Mouse (Mus musculus) left cerebral cortex, postnatal 10 days (tissue): ENCODE measurements around the gene Rps5. TPM values are rescaled to one million over a fixed set of nuclear protein-coding genes. Genes with fewer than 3 reads are reported as not detected.
"Not testable (repeated sequence)": the region's sequence is repeated elsewhere in the genome, so short reads cannot be mapped to it uniquely, and the experiment has no call there.

Experiments used
- DNase-seq, 2 experiments: peaks; one replicate each; pipeline ENCODE4 v3.0.0; 2021 to 2022; ENCODE audit warnings: low spot score in 2 of 2, mixed read lengths in 1 of 2; ENCODE audit errors: extremely low spot score in 1 of 2
- intact Hi-C: fragments of 180-260 bp; cut with DNase I; formaldehyde crosslinking; loops from one replicate; pipeline ENCODE4 v1.15.1; 2025
- total RNA-seq, 2 experiments: library from RNA; stranded (reverse); gene quantifications; 2 replicates each; pipeline ENCODE4 v1.2.3; 2021

The Rps5 gene
- total RNA-seq, 2 experiments from 2014 or later: 507 to 513 TPM

GRCm38 (mm10) chr7:12922729-12923128, 639 bp downstream of the Rps5 start:
- DNase-seq: no peak
- intact Hi-C loops: no loop called here

- DNase-seq: no peak
- intact Hi-C loops: no loop called here
These were observed 4.2 kb downstream of the Rps5 start for GRCm38 (mm10) chr7:12926316-12926715.

GRCm38 (mm10) chr7:12927191-12927680, 5.1 kb downstream of the Rps5 start, which contains the start of gene Rnf225:
TSS of gene Rnf225 (plus strand) at chr7:12927416.
- DNase-seq: peak in 1 of 2 experiments; percentile 57
- intact Hi-C loops: no loop called here

- intact Hi-C loops: no loop called here
These were observed 5.9 kb downstream of the Rps5 start for GRCm38 (mm10) chr7:12927693-12928589.

GRCm38 (mm10) chr7:12933615-12934140, 11.6 kb downstream of the Rps5 start:
- no peak for DNase-seq
- intact Hi-C loops: no loop called here

More at GRCm38 (mm10) chr7:12927693-12928589, 5.9 kb downstream of the Rps5 start:
- peak in 1 of 2 experiments; percentile 79 for DNase-seq

GRCm38 (mm10) chr7:12934808-12935207, 12.7 kb downstream of the Rps5 start:
- DNase-seq: no peak
- intact Hi-C loops: no loop called here

- DNase-seq, intact Hi-C loops: not testable (repeated sequence)
These were observed 15.2 kb downstream of the Rps5 start for GRCm38 (mm10) chr7:12937254-12937803.

- no peak for DNase-seq
- intact Hi-C loops: no loop called here
These were observed 18.5 kb downstream of the Rps5 start for GRCm38 (mm10) chr7:12940599-12940998.

GRCm38 (mm10) chr7:12943488-12943887, 21.4 kb downstream of the Rps5 start:
- intact Hi-C loops: no loop called here
- DNase-seq: no peak

GRCm38 (mm10) chr7:12949032-12949871, 27.2 kb downstream of the Rps5 start:
- intact Hi-C loops: no loop called here
- DNase-seq: peak; percentile 94 to 98

GRCm38 (mm10) chr7:12949872-12950229, 27.8 kb downstream of the Rps5 start:
- intact Hi-C loops: no loop called here
- no peak for DNase-seq

GRCm38 (mm10) chr7:12954896-12955295, 32.8 kb downstream of the Rps5 start:
- no peak for DNase-seq
- intact Hi-C loops: no loop called here

- intact Hi-C loops: no loop called here
These were observed 35.4 kb downstream of the Rps5 start for GRCm38 (mm10) chr7:12957511-12957910.

GRCm38 (mm10) chr7:12958948-12959347, 36.9 kb downstream of the Rps5 start:
- DNase-seq: no peak
- intact Hi-C loops: no loop called here

More at GRCm38 (mm10) chr7:12957511-12957910, 35.4 kb downstream of the Rps5 start:
- no peak for DNase-seq

GRCm38 (mm10) chr7:12959718-12960117, 37.6 kb downstream of the Rps5 start:
- intact Hi-C loops: loop anchor here (10.0 kb wide), 1 partner anchor 45 kb away; no protein-coding TSS in a partner anchor
- no peak for DNase-seq

- DNase-seq: peak; percentile 33 to 63
- intact Hi-C loops: loop anchor here (10.0 kb wide), 1 partner anchor 47 kb away; no protein-coding TSS in a partner anchor
These were observed 39.5 kb downstream of the Rps5 start for GRCm38 (mm10) chr7:12961511-12962141.

- peak; percentile 92 to 95 for DNase-seq
- intact Hi-C loops: loop anchor here (10.0 kb wide), 1 partner anchor 51 kb away; no protein-coding TSS in a partner anchor
These were observed 43.6 kb downstream of the Rps5 start, which contains the start of gene Zfp324 for GRCm38 (mm10) chr7:12965678-12966091. TSS of gene Zfp324 (plus strand) at chr7:12965838.
